Mouse (Mus musculus): Measurements from ENCODE around the gene Gm7173.

Gene Gm7173

DNA sequence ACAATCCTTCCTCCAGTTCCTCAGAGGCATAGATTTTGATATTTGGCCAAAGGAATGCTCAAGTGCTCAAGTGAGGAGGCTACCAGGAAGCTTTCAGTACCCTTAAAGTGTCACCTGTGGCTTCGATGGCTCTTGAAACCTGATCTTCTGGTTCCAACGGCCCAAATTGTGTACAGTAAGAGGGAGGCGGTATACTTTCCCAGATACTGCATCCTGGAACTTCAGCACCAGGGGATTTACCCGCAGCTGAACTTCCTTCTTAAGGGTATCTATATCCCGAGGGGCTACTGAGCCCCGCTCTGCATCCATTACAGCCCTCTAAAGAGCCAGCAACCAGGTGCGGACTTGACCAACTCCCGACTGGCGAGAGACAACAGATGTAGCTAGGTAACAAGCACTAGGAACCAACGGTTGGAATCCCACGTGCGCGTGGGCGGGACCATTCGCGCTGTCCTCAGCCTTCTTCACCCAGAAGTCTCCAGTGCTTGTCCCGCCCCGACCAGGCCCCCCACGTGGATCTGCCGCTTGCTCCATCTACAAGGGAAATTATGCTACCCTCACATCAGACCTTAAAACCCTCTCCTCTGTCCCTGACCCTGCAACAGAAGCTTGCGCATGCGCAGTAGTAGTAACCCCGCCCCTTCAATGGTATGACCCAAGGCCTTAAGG, at the start of gene Gm7173:
TSS of gene Gm7173 (minus strand) at position 309 of the 669 bp plus-strand sequence.
- no peak for DNase-seq (ENCODE audit: low read depth)

DNA sequence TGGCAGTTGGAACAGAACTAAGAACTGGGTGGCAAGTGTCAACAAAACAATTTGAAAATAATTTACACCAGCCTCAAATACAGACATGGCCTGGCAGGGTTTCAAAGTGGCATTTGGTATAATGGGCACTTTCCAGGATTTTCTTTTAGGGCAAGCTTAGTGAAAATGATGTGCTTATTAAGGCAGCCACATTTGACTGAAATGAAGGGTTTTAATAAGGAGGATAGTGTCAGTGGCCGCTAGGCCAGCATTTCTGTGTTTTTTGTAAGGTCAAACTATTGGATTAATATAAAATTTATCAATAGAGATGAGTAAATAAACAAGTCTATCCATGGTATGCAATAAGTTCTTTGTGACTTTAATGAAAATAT, 546 bp upstream of the Gm7173 start:
- no peak for DNase-seq (ENCODE audit: low read depth)

GRCm38 (mm10) chrX:79316790-79317189, 200.3 kb downstream of the Gm7173 start:
- DNase-seq (ENCODE audit: low read depth): no peak

All from 416B (cell line).